ENCODE assay signal across 25 mouse cellular contexts in genomic region chr1:72784018-72784417, GRCm38 (mm10). TPM values are rescaled to one million over a fixed set of nuclear protein-coding genes. Genes with fewer than 3 reads are reported as not detected.
DNase-seq lines count a peak whose midpoint lies in the region; ATAC-seq and TF ChIP-seq lines count a peak whose summit lies in the region.
"Had no signal": no experiment of that assay in that cellular context is flagged by ENCODE, and none has a peak within 500 bp of the region (broad histone marks: within the 10 kb centered on the region; RNA-seq: fewer than 3 reads in every experiment).

No protein-coding gene starts in this region.

- H3K4me2 ChIP-seq in intestine, embryonic 16.5 days (ENCODE audit: low read depth, low read length) = no peak overlapping the region
- H3K4me2 ChIP-seq in intestine, postnatal 0 days (replicated peaks; ENCODE audit: low read depth) = no peak overlapping the region
- H3K4me2 ChIP-seq in lung, embryonic 14.5 days = no peak overlapping the region
- H3K4me2 ChIP-seq in myocyte (ENCODE audit: low read depth) = peak overlapping the region; percentile 57
- no peak overlapping the region for H3K4me2 ChIP-seq in stomach, postnatal 0 days (replicated peaks; ENCODE audit: low read depth)
- H3K4me2 ChIP-seq: embryonic facial prominence, embryonic 13.5 days; embryonic facial prominence, embryonic 15.5 days; forebrain, embryonic 12.5 days had no signal

- no peak overlapping the region for H3K9ac ChIP-seq in intestine, embryonic 16.5 days (ENCODE audit: low read depth, low read length)
- H3K9ac ChIP-seq in intestine, postnatal 0 days (ENCODE audit: low read depth, low read length) = no peak overlapping the region
- H3K9ac ChIP-seq in lung, embryonic 14.5 days = no peak overlapping the region
- H3K9ac ChIP-seq in stomach, postnatal 0 days (ENCODE audit: low read length) = no peak overlapping the region
- H3K9ac ChIP-seq: embryonic facial prominence, embryonic 13.5 days; embryonic facial prominence, embryonic 15.5 days; forebrain, embryonic 12.5 days had no signal

- no peak overlapping the region for H3K4me3 ChIP-seq in intestine, embryonic 16.5 days (ENCODE audit: low read length)
- H3K4me3 ChIP-seq in intestine, postnatal 0 days (ENCODE audit: low read depth, low read length) = no peak overlapping the region
- H3K4me3 ChIP-seq in lung, embryonic 14.5 days (ENCODE audit: low read depth, low read length) = no peak overlapping the region
- H3K4me3 ChIP-seq in lung, adult 2 months (replicated peaks; ENCODE audit: extremely low read depth, low read depth, low read length) = no peak overlapping the region
- no peak overlapping the region for H3K4me3 ChIP-seq in myocyte
- H3K4me3 ChIP-seq in stomach, postnatal 0 days (ENCODE audit: low read depth, low read length) = no peak overlapping the region
- H3K4me3 ChIP-seq: embryonic facial prominence, embryonic 13.5 days; embryonic facial prominence, embryonic 15.5 days; erythroblast, embryonic 14.5 days; forebrain, embryonic 10.5 days; forebrain, embryonic 12.5 days had no signal

- WGBS in intestine, embryonic 16.5 days = 21% methylated on average over 7 of the region's 7 CpGs
- whole genome bisulfite sequencing in intestine, postnatal 0 days = 29% methylated on average over 7 of the region's 7 CpGs
- WGBS in lung, embryonic 14.5 days = 19% methylated on average over 7 of the region's 7 CpGs
- 23% methylated on average over 7 of the region's 7 CpGs for WGBS in lung, adult 2 months
- WGBS in stomach, postnatal 0 days = 13% methylated on average over 7 of the region's 7 CpGs

- H3K9me3 ChIP-seq in intestine, embryonic 16.5 days (ENCODE audit: control insufficient read depth, low read length) = no peaks in the 10 kb centered on the region
- H3K9me3 ChIP-seq in intestine, postnatal 0 days (ENCODE audit: control insufficient read depth) = no peaks in the 10 kb centered on the region
- no peaks in the 10 kb centered on the region for H3K9me3 ChIP-seq in lung, embryonic 14.5 days (ENCODE audit: low read depth, low read length)
- no peaks in the 10 kb centered on the region for H3K9me3 ChIP-seq in stomach, postnatal 0 days (ENCODE audit: control insufficient read depth, low read length)
- H3K9me3 ChIP-seq: embryonic facial prominence, embryonic 13.5 days; embryonic facial prominence, embryonic 15.5 days; forebrain, embryonic 10.5 days; forebrain, embryonic 12.5 days had no signal

- no peak overlapping the region for H3ac ChIP-seq in myocyte (ENCODE audit: control insufficient read depth, insufficient read length)

- H3K27ac ChIP-seq in intestine, embryonic 16.5 days (ENCODE audit: low read length) = no peak overlapping the region
- H3K27ac ChIP-seq in intestine, postnatal 0 days (ENCODE audit: low read depth, low read length) = no peak overlapping the region
- H3K27ac ChIP-seq in lung, embryonic 14.5 days (ENCODE audit: low read depth) = no peak overlapping the region
- H3K27ac ChIP-seq in stomach, postnatal 0 days (replicated peaks) = no peak overlapping the region
- H3K27ac ChIP-seq: embryonic facial prominence, embryonic 13.5 days; embryonic facial prominence, embryonic 15.5 days; forebrain, embryonic 10.5 days; forebrain, embryonic 12.5 days had no signal

- no peaks in the 10 kb centered on the region for H3K79me2 ChIP-seq in myocyte (ENCODE audit: control insufficient read depth, insufficient read depth)

- no peak for TF ChIP-seq CTCF in intestine, postnatal 0 days (IDR thresholded peaks at IDR 0.05; ENCODE audit: low read depth)
- no peak for TF ChIP-seq CTCF in lung, embryonic 14.5 days (IDR thresholded peaks at IDR 0.05; ENCODE audit: low read depth)
- no peak for TF ChIP-seq CTCF in lung, adult 2 months (IDR thresholded peaks at IDR 0.05; ENCODE audit: insufficient read depth, low read length)
- TF ChIP-seq CTCF in stomach, postnatal 0 days (IDR thresholded peaks at IDR 0.05; ENCODE audit: low read depth) = no peak

- peak; percentile 76 for TF ChIP-seq EP300 in stomach, postnatal 0 days (optimal IDR thresholded peaks at IDR 0.05)

- ATAC-seq in intestine, embryonic 16.5 days = peak; percentile 40; the same call in 1 of the 2 replicates
- ATAC-seq in intestine, postnatal 0 days = no peak
- ATAC-seq in lung, embryonic 14.5 days (ENCODE audit: insufficient read depth) = peak; percentile 52; the same call in 1 of the 2 replicates
- peak; percentile 65; the same call in 1 of the 2 replicates for ATAC-seq in stomach, postnatal 0 days (ENCODE audit: low FRiP score, low TSS enrichment)
- ATAC-seq: activated CD4-positive, CD25-positive, alpha-beta regulatory T cell, adult 4 months; forebrain, embryonic 14.5 days; forebrain, embryonic 16.5 days had no signal

- peak; percentile 33 for DNase-seq in lung, embryonic 14.5 days
- no peak for DNase-seq in lung, adult 2 months
- DNase-seq in stomach, postnatal 0 days (ENCODE audit: low spot score) = no peak
- no peak for DNase-seq in thymus, postnatal 36 days
- DNase-seq in thymus, postnatal 14 days = no peak
- DNase-seq: adrenal gland, adult 8-10 months; adrenal gland, postnatal 14 days; adrenal gland, postnatal 36 days; cerebellum, adult 11-12 months; cerebellum, adult 2 months; cerebellum, adult 9-10 months; cerebellum, postnatal 10 days; cerebellum, postnatal 25 days; embryo, embryonic 11 days had no signal

- H3K4me1 ChIP-seq in intestine, embryonic 16.5 days (ENCODE audit: control insufficient read depth, insufficient read depth, low read length) = no peaks in the 10 kb centered on the region
- H3K4me1 ChIP-seq in intestine, postnatal 0 days (replicated peaks; ENCODE audit: control insufficient read depth, insufficient read depth, low read length) = no peaks in the 10 kb centered on the region
- no peaks in the 10 kb centered on the region for H3K4me1 ChIP-seq in lung, embryonic 14.5 days (ENCODE audit: insufficient read depth)
- no peaks in the 10 kb centered on the region for H3K4me1 ChIP-seq in lung, adult 2 months (ENCODE audit: control insufficient read depth, insufficient read depth, low read length)
- no peaks in the 10 kb centered on the region for H3K4me1 ChIP-seq in stomach, postnatal 0 days (replicated peaks; ENCODE audit: control insufficient read depth, insufficient read depth)

- no peak for TF ChIP-seq POLR2A in lung, adult 2 months (IDR thresholded peaks at IDR 0.05; ENCODE audit: borderline replicate concordance, extremely low read depth, low read depth, low read length)
- no peak for TF ChIP-seq POLR2A in myocyte (IDR thresholded peaks at IDR 0.05; ENCODE audit: insufficient read length, low read depth)

- H3K36me3 ChIP-seq in intestine, embryonic 16.5 days (ENCODE audit: control insufficient read depth, insufficient read depth, low read length) = no peaks in the 10 kb centered on the region
- no peaks in the 10 kb centered on the region for H3K36me3 ChIP-seq in intestine, postnatal 0 days (ENCODE audit: control insufficient read depth, insufficient read depth)
- no peaks in the 10 kb centered on the region for H3K36me3 ChIP-seq in lung, embryonic 14.5 days (ENCODE audit: insufficient read depth)
- no peaks in the 10 kb centered on the region for H3K36me3 ChIP-seq in myocyte (ENCODE audit: control insufficient read depth, insufficient read depth)
- no peaks in the 10 kb centered on the region for H3K36me3 ChIP-seq in stomach, postnatal 0 days (ENCODE audit: control insufficient read depth, insufficient read depth, low read length)
- H3K36me3 ChIP-seq: embryonic facial prominence, embryonic 13.5 days; embryonic facial prominence, embryonic 15.5 days; forebrain, embryonic 10.5 days; forebrain, embryonic 12.5 days had no signal

- H3K27me3 ChIP-seq in intestine, embryonic 16.5 days (replicated peaks; ENCODE audit: control insufficient read depth, insufficient read depth, low read length) = no peaks in the 10 kb centered on the region
- no peaks in the 10 kb centered on the region for H3K27me3 ChIP-seq in intestine, postnatal 0 days (replicated peaks; ENCODE audit: control insufficient read depth, insufficient read depth, low read length)
- no peaks in the 10 kb centered on the region for H3K27me3 ChIP-seq in lung, embryonic 14.5 days (ENCODE audit: insufficient read depth, low read length)
- H3K27me3 ChIP-seq in myocyte (ENCODE audit: control insufficient read depth, insufficient read depth, insufficient read length) = no peaks in the 10 kb centered on the region
- H3K27me3 ChIP-seq in stomach, postnatal 0 days (ENCODE audit: control insufficient read depth, insufficient read depth, low read length) = no peaks in the 10 kb centered on the region
- H3K27me3 ChIP-seq: embryonic facial prominence, embryonic 13.5 days; embryonic facial prominence, embryonic 15.5 days; forebrain, embryonic 12.5 days had no signal

TF ChIP-seq in myocyte, 11 proteins besides CTCF, POLR2A, EP300 and RAD21:
- TF ChIP-seq E2F4 (IDR thresholded peaks at IDR 0.05; ENCODE audit: insufficient read depth) (no peak), POLR2AphosphoS2 (IDR thresholded peaks at IDR 0.05; ENCODE audit: insufficient read length, low read depth) (no peak), TCF3 (IDR thresholded peaks at IDR 0.05; ENCODE audit: insufficient read length, low read depth) (no peak), SRF (IDR thresholded peaks at IDR 0.05; ENCODE audit: control insufficient read depth, insufficient read length, low read depth) (no peak), USF1 (IDR thresholded peaks at IDR 0.05; ENCODE audit: low read depth) (no peak), MYOG (IDR thresholded peaks at IDR 0.05; ENCODE audit: control insufficient read depth in 1 of 3, insufficient read depth in 1 of 3, insufficient read length in 2 of 3, low read depth in 2 of 3) (no peak), MYOD1 (IDR thresholded peaks at IDR 0.05; ENCODE audit: control insufficient read depth in 1 of 3, insufficient read length in 2 of 3, low read depth in 2 of 3) (no peak), CEBPB (IDR thresholded peaks at IDR 0.05; ENCODE audit: insufficient read depth, poor library complexity, severe bottlenecking) (no peak), TCF12 (IDR thresholded peaks at IDR 0.05; ENCODE audit: insufficient read depth, poor library complexity, severe bottlenecking) (no peak), MAX (IDR thresholded peaks at IDR 0.05; ENCODE audit: low read depth) (no peak), REST (IDR thresholded peaks at IDR 0.05; ENCODE audit: insufficient read depth, insufficient read length) (no peak)
TF ChIP-seq in myocyte: peak in this region for 0.

RNA-seq across cellular contexts. Expression of gene Igfbp2, which starts 40.3 kb away (rescaled TPM):
- polyA plus RNA-seq in intestine, embryonic 16.5 days (2015; fragmentation: Nextera tagmentation; extraction: Ambion mirVana) = 127 and 139 TPM in 2 replicates
- polyA plus RNA-seq in intestine, postnatal 0 days (2015; fragmentation: Nextera tagmentation; extraction: Ambion mirVana) = 75.6 and 94.0 TPM in 2 replicates
- 321 and 352 TPM in 2 replicates for polyA plus RNA-seq in lung, embryonic 14.5 days (2014; fragmentation: Nextera tagmentation; extraction: Ambion mirVana)
- polyA plus RNA-seq in lung, adult 2 months (2012; rRNA removed) = 308 and 450 TPM in 2 replicates
- 83.7 TPM for polyA plus RNA-seq in myocyte (2012; fragmentation: generic; extraction: Trizol)
- polyA plus RNA-seq in stomach, postnatal 0 days (2015; fragmentation: Nextera tagmentation; extraction: Ambion mirVana) = 304 and 499 TPM in 2 replicates
- polyA plus RNA-seq: activated CD4-positive, CD25-positive, alpha-beta regulatory T cell, adult 4 months had no signal
